Mouse (Mus musculus) adrenal gland, adult 2 months (tissue): ENCODE results near the gene Hes6. TPM values are rescaled to one million over a fixed set of nuclear protein-coding genes. Genes with fewer than 3 reads are reported as not detected.

Source experiments
- DNase-seq: peaks from one replicate; pipeline ENCODE4 v3.0.0; 2021
- polyA plus RNA-seq: library from polyadenylated mRNA; depleted of rRNA; stranded (reverse); fragments of >200 nt; gene quantifications from 2 replicates; pipeline ENCODE4 v1.2.3, GENCODE M21; 2012
- total RNA-seq, 2 experiments: library from RNA; stranded (reverse); gene quantifications; 2 replicates each; pipeline ENCODE4 v1.2.3; 2021

Hes6 gene
- total and polyA plus RNA-seq, 3 experiments, result 190 to 309 (median 273) TPM

GRCm38 (mm10) chr1:91441855-91442254, 28.0 kb upstream of the Hes6 start:
- DNase-seq, result no peak

- DNase-seq, result no peak
Observed at GRCm38 (mm10) chr1:91439776-91440175, 25.9 kb upstream of the Hes6 start.

- peak; percentile 60 for DNase-seq
Observed at GRCm38 (mm10) chr1:91437573-91437972, 23.7 kb upstream of the Hes6 start.

DNA sequence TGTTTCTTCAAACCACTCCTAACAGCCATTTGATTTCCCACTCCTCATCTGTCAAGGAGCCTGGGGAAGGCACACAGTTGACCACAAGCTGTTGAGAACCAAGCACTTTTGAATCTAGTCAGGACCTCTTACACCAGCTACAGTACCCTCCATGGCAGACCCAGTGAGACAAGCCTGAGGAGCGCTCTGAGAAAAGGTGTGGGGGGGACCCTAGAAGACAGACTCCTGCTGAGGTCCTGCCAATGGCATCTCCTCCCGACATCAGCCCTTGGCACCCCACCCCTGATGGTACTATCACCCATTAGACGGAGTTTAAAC, 23.2 kb upstream of the Hes6 start:
- DNase-seq, result no peak

DNA sequence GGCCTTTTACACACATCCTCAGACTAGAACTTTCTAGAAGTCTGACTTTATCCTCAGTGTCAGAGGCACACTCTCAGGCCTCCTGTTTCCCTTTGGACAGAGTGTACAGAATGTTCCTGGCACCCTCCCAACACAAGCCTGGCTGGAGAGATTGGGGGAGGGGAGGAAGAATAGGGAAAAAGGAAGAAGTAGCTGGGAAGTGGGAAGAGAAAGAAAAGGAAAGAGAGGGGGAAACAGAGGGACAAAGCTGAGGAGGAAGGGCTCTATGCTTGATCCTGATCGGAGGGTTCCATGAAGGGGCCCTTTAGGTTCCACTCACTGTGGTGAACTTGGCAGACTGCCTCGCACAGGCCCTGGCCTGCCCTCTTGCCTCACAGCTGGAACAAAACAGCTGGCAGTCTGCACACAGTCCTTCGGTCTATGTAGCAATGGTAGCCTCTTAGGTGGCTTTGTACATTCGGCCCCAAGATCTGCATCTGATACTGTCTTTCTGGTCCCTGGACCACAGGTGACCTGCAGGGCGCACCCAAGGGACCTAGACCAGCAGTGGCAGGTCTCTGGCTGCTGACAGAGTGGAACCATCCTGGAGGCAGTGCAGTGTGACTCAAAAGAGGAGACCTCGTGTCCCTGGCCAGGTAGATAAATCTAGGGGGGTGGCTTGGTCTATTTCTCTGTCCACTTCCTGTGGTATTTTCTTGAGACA, 22.7 kb upstream of the Hes6 start:
- peak; percentile 87 for DNase-seq

DNA sequence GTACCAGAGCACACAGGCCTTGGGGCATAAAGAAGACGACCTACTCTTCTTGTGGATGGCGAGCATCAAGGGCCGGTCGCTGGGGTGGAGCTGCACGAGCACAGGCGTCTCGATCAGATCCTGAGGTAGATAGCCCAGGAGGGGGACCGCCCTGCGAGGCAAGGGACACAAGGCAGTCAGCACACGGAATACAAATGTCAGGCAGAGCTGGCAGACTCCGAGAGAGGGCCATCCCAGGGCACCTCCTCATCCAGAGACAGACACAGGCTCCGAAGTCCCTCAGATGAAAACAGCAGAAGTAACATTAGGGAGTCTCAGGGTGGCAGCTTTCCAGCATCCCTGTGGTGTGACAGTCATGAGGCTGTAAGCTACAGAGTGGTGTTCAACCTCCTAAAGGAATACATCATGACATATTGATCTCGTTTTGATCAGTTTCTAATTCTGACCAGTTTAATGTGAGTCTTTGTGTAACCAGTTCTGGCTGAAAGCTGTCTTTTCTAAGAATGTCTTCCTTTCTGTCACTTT, 21.8 kb upstream of the Hes6 start:
- no peak for DNase-seq

- no peak for DNase-seq
Observed at GRCm38 (mm10) chr1:91434905-91435304, 21.1 kb upstream of the Hes6 start.

DNA sequence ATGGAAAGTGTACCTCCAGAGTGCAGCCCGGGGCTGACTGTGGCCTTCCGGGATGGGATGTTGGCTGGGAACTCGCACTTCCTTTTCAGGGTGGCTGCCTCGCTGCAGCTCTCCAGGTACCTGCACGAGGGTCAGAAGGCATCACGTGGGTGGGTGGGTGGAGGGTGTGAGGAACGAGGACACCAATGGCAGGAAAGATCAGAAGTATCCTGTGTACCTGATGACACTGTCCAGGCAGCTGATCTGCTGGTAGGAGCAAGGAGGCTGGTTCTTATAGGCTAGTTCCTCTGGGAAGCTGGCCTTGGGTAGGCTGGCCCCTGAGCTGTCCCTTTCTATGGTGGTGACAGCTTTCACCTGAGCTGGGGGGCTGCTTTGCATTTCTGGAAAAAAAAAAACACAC, 16.9 kb upstream of the Hes6 start:
- no peak for DNase-seq

GRCm38 (mm10) chr1:91429212-91429611, 15.4 kb upstream of the Hes6 start:
- no peak for DNase-seq

DNA sequence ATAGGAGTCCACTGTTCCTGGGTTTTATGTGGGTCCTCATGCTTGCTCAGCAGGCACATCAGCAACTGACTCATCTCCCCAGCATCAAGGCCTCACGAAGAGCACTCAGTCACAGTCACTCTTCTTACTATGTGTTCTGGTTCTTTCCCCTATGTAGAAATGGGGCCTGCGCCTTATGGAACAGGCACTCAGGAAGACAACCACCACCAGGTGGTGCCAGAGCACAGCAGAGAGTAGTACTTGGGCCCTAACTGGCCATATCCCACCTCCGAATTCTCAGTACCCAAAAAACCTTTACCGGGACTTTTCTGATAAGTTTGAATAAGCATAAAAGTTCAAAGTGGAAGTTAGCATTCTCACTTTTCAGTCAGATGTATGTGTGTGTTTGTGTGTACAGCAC, 14.8 kb upstream of the Hes6 start:
- DNase-seq, result peak; percentile 93

DNA sequence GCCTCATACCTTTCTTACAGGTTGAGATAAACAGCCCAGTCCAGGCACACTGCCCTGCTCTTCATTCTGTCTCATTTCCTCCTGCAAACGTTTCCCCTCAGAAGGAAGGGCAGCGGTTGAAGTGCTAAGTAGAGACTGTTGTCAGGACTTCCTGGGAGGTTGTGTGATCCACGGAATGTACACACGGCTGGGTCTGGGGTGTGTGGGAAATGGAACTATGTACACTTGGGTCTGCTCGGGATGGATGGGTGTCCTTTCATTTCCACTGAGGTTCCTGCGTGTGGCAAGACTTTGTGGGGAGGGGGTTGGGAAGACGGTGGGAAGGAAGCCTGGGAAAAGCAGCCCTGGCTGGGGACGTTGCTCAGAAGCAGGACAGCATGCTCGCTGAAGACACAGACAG, 12.6 kb upstream of the Hes6 start:
- no peak for DNase-seq

DNA sequence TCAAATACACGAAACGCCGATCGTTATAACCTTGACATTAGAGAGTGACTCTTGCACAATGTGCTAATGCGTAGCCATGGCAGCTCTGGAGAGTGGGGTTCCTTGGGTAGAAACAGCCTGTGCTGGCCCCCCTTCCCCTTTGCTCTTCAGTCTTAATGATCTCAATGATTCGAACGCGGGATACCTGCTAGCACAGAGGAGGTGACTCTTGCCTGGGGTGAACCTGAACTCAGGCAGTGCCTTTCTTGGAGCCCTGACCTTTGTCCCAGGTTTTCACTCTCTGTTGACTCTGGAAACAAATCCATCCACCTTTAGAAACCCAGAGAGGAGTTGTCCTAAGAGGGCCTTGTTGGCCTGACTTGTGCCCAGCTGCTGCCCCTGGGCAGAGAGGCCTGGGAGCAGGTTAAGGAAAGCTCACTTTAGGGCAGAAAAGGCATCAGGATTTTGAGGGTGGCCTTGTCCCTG, 6.8 kb upstream of the Hes6 start:
- no peak for DNase-seq

- DNase-seq, result peak; percentile 88
Observed at GRCm38 (mm10) chr1:91419862-91420600, 6.2 kb upstream of the Hes6 start.

- DNase-seq, result no peak
Observed at GRCm38 (mm10) chr1:91417991-91418390, 4.2 kb upstream of the Hes6 start.

GRCm38 (mm10) chr1:91415311-91415710, 1.5 kb upstream of the Hes6 start:
- DNase-seq, result no peak

- DNase-seq, result no peak
Observed at GRCm38 (mm10) chr1:91414903-91415302, 1.1 kb upstream of the Hes6 start.

DNA sequence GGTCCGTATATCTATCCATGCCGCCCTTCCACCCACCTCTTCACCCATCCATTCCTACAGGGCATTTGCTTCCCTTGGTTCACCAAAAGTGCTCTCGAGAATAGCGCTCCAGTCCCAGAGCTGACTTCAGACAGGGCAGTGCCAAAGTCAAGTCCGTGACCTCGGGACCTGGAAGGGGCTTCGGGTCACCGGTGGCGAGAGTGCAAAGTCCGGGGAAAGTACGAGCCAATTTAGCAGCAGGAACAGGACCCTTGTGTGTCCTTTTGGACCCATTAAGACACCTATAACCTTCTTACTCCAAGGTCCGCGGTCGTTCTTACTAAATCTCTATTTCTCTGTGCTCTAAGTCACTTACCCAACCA, 321 bp downstream of the Hes6 start:
- no peak for DNase-seq

- DNase-seq, result peak; percentile 97
Observed at GRCm38 (mm10) chr1:91413030-91413506, 770 bp downstream of the Hes6 start.

GRCm38 (mm10) chr1:91412286-91413029, 1.4 kb downstream of the Hes6 start:
- DNase-seq, result peak; percentile 68

DNA sequence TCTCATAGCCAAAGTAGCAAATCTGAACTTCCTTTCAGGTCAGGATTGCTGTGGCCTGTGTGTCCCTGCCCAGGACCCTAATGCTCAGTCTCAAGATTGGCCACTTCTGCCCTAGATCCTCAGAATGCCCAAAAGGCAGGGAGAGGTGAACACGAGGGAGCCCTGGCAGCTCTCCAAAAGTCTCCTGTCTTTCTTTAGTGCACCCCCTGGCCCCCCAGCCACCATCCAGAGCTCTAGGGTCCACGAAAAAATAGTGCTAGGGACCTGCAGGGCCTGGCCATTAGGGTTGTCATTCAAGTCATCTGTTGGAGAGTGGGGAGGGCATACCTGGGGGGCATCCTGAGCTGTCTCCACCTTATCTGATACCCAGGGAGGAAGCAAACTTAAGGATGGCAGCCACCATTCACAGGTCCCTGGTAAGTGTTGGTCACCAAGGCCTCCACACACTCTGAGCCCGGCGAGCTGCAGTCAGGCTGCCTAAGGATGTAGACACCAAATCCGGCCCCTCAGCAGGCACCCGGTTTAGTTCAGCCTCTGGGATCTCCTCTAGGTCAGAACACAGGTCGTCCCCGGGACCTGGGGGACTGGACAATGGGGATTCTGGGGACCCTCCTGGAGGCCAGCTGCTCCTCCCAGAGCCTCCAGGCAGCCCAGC, 2.1 kb downstream of the Hes6 start:
- no peak for DNase-seq

- no peak for DNase-seq
Observed at GRCm38 (mm10) chr1:91407819-91408218, 6.0 kb downstream of the Hes6 start.
